Mouse (Mus musculus) midbrain, postnatal 0 days (tissue): ENCODE data around the gene A730061H03Rik. TPM values are rescaled to one million over a fixed set of nuclear protein-coding genes. Genes with fewer than 3 reads are reported as not detected.
A peak's percentile ranks its signal among the peaks of the same experiment; 100 is the strongest.

Source experiments
- ATAC-seq: fragments of 200-750 bp; cut with Nextera tagmentation; 2 replicates; pipeline ENCODE4 v1.8.0; 2017; ENCODE audit warnings: moderate number of reproducible peaks, mild to moderate bottlenecking, moderate TSS enrichment, moderate library complexity; ENCODE audit not compliant: low FRiP score
- DNase-seq: peaks from one replicate; pipeline ENCODE4 v3.0.0-alpha.2; 2015; ENCODE audit warnings: low spot score
- H3K27ac ChIP-seq: fragments of 300-500 bp; sonication (generic); 2 replicates; pipeline ENCODE4 v1.5.1; 2014; ENCODE audit warnings: low read depth, mild to moderate bottlenecking, low read length, mixed read lengths
- H3K27me3 ChIP-seq: fragments of 300-500 bp; sonication (generic); 2 replicates; pipeline ENCODE4 v1.6.1; 2014; ENCODE audit warnings: low read length, control low read depth, mixed read lengths; ENCODE audit not compliant: insufficient read depth
- H3K36me3 ChIP-seq: fragments of 300-500 bp; sonication (generic); 2 replicates; pipeline ENCODE4 v1.6.1; 2014; ENCODE audit warnings: low read length, control low read depth, mixed read lengths; ENCODE audit not compliant: insufficient read depth
- H3K4me1 ChIP-seq: fragments of 300-500 bp; sonication (generic); 2 replicates; pipeline ENCODE4 v1.6.1; 2014; ENCODE audit warnings: mild to moderate bottlenecking, control low read depth, antibody characterized with exemption, low read length, mixed read lengths; ENCODE audit not compliant: insufficient read depth
- H3K4me2 ChIP-seq: fragments of 300-500 bp; sonication (generic); 2 replicates; pipeline ENCODE4 v1.6.1; 2014; ENCODE audit warnings: low read depth, mild to moderate bottlenecking, low read length, mixed read lengths; ENCODE audit not compliant: poor library complexity, severe bottlenecking
- H3K4me3 ChIP-seq: fragments of 300-500 bp; sonication (generic); 2 replicates; pipeline ENCODE4 v1.5.1; 2014; ENCODE audit warnings: low read depth, mild to moderate bottlenecking, low read length, moderate library complexity
- H3K9ac ChIP-seq: fragments of 300-500 bp; sonication (generic); replicated peaks from 2 replicates; pipeline ENCODE4 v1.6.1; 2014; ENCODE audit warnings: mild to moderate bottlenecking, low read length, moderate library complexity, mixed read lengths; ENCODE audit not compliant: poor library complexity, severe bottlenecking
- H3K9me3 ChIP-seq: fragments of 300-500 bp; sonication (generic); 2 replicates; pipeline ENCODE4 v1.6.1; 2016; ENCODE audit warnings: low read length, control low read depth
- CTCF ChIP-seq: IDR thresholded peaks from 2 replicates; pipeline ENCODE4 v1.5.1; 2016; ENCODE audit warnings: antibody characterized with exemption, mild to moderate bottlenecking
- WGBS: fragments of 180-500 bp; shearing (Covaris S2); extraction: QIAGEN DNeasy Blood & Tissue Kit; methylation state at CpG from one replicate; pipeline ENCODE4 v1.1.7; 2014; 5-methylcytosine and 5-hydroxymethylcytosine counted together
- polyA plus RNA-seq: library from polyadenylated mRNA; unstranded; fragments of >200 nt; fragmentation: Nextera tagmentation; extraction: Ambion mirVana; gene quantifications from 2 replicates; pipeline ENCODE4 v1.2.1, GENCODE M21; 2015
- total RNA-seq: library from RNA; depleted of rRNA; stranded (reverse); fragments of >200 nt; gene quantifications from 2 replicates; pipeline ENCODE4 v1.2.3, GENCODE M21; 2014

A730061H03Rik gene
- total and polyA plus RNA-seq, 2 experiments from 2014 or later = 0.69 to 5.4 TPM

GRCm38 (mm10) chr14:55590748-55591330 is 30.6 kb upstream of the A730061H03Rik start, which contains the start of gene Psme2:
Gene Psme2 (minus strand): TSS chr14:55591113.
- Histone ChIP-seq H3K27me3 (no peaks in the 10 kb centered on the region), H3K9ac (peak within 1 kb of the TSS; percentile 83), H3K36me3 (peaks cover 27% of the 10 kb centered on the region), H3K4me2 (peak within 1 kb of the TSS; percentile 94), H3K27ac (peak within 1 kb of the TSS; percentile 84), H3K4me3 (peak within 1 kb of the TSS; percentile 80), H3K4me1 (peaks cover 9% of the 10 kb centered on the region; the same call in 1 of the 2 replicates), H3K9me3 (no peaks in the 10 kb centered on the region)
- TF ChIP-seq CTCF = peak; percentile 25; the same call in 1 of the 2 replicates
- 1% methylated on average over 22 of the region's 22 CpGs for whole genome bisulfite sequencing
- DNase-seq (peak; percentile 98), ATAC-seq (peak; percentile 94)

GRCm38 (mm10) chr14:55589771-55590448 is 29.7 kb upstream of the A730061H03Rik start:
- Histone ChIP-seq H3K27me3 (no peaks in the 10 kb centered on the region), H3K9ac (peak overlapping the region; percentile 83), H3K4me1 (peaks cover 9% of the 10 kb centered on the region; the same call in 1 of the 2 replicates), H3K36me3 (peaks cover 17% of the 10 kb centered on the region), H3K9me3 (no peaks in the 10 kb centered on the region), H3K4me3 (peak overlapping the region; percentile 80), H3K4me2 (peak overlapping the region; percentile 94), H3K27ac (0 out of 2 replicates have a peak overlapping the region, but pooled peaks have one; percentile 84)
- no peak for TF ChIP-seq CTCF
- 89% methylated on average over 11 of the region's 11 CpGs for WGBS
- ATAC-seq (no peak), DNase-seq (no peak)

DNA sequence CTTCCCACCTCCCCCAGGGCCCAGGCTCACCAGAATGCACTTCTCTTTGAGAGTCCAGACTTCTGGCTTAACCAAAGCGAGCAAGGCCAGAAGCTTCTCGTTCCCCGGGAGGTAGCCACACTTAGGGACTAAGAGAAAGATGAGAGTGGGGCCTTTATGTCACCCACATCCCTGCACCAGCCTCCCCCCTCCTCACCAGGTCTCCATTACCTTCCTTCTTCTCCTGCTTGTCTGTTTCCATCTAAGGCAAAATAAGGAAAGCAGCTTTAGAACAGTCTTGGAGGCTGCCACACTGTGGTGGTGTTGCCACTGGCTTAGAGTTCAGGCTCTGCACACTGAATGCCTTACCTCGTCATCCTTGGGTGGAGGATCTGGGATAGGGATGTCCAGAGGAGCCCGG is 29.1 kb upstream of the A730061H03Rik start:
- Histone ChIP-seq H3K9me3 (no peaks in the 10 kb centered on the region), H3K36me3 (peaks cover 11% of the 10 kb centered on the region), H3K9ac (no peak overlapping the region), H3K4me3 (no peak overlapping the region), H3K27me3 (no peaks in the 10 kb centered on the region), H3K4me1 (peaks cover 9% of the 10 kb centered on the region; the same call in 1 of the 2 replicates), H3K4me2 (no peak overlapping the region), H3K27ac (no peak overlapping the region)
- TF ChIP-seq CTCF = no peak
- DNase-seq (no peak), ATAC-seq (no peak)
- 90% methylated on average over 5 of the region's 5 CpGs for WGBS

DNA sequence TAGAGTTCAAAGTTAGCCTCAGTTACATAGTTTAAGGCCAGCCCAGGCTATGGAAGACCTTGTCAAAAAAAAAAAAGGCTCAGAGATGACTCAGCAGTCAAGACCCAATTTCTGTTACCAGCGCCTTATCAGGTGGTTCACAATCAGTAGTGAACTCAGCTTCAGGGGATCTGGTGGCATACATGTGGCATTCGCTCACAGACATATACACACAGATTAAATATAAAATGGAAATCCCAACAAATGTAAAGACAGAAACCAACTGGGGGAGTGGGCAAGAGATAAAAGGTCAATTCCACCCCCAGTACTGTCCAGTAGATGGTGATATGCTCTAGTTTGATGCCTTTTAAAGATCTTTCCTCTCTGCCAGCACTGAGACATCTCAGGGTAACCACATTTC is 25.9 kb upstream of the A730061H03Rik start:
- Histone ChIP-seq H3K4me2 (no peak overlapping the region), H3K27me3 (no peaks in the 10 kb centered on the region), H3K4me1 (no peaks in the 10 kb centered on the region), H3K9me3 (no peaks in the 10 kb centered on the region), H3K9ac (no peak overlapping the region), H3K4me3 (no peak overlapping the region), H3K27ac (no peak overlapping the region), H3K36me3 (peaks cover 13% of the 10 kb centered on the region)
- WGBS = 91% methylated on average over 2 of the region's 2 CpGs
- peak; percentile 32 for TF ChIP-seq CTCF
- ATAC-seq (no peak), DNase-seq (no peak)

GRCm38 (mm10) chr14:55585566-55585960 is 25.4 kb upstream of the A730061H03Rik start:
- H3K4me2 ChIP-seq = peak overlapping the region; percentile 80
- H3K9me3 ChIP-seq = no peaks in the 10 kb centered on the region
- ATAC-seq = no peak
- no peak for DNase-seq
- H3K4me1 ChIP-seq = no peaks in the 10 kb centered on the region
- peaks cover 17% of the 10 kb centered on the region for H3K36me3 ChIP-seq
- no peak overlapping the region for H3K9ac ChIP-seq
- 66% methylated on average over 6 of the region's 6 CpGs for WGBS
- TF ChIP-seq CTCF = no peak
- no peaks in the 10 kb centered on the region for H3K27me3 ChIP-seq
- H3K4me3 ChIP-seq = peak overlapping the region; percentile 53
- H3K27ac ChIP-seq = no peak overlapping the region; the same call in 1 of the 2 replicates
